8 mouse cellular contexts compared by ENCODE assay signal in genomic region chr5:113844721-113845120, GRCm38 (mm10). TPM values are rescaled to one million over a fixed set of nuclear protein-coding genes. Genes with fewer than 3 reads are reported as not detected.
DNase-seq lines count a peak whose midpoint lies in the region; ATAC-seq and TF ChIP-seq lines count a peak whose summit lies in the region.

No protein-coding gene starts in this region.

- H3K4me2 ChIP-seq in kidney, embryonic 16.5 days (replicated peaks; ENCODE audit: low read depth, low read length): no peak overlapping the region
- no peak overlapping the region for H3K4me2 ChIP-seq in forebrain, embryonic 13.5 days
- H3K4me2 ChIP-seq in kidney, embryonic 14.5 days (replicated peaks; ENCODE audit: low read depth, low read length): no peak overlapping the region
- H3K4me2 ChIP-seq in liver, postnatal 0 days (ENCODE audit: low read depth, low read length): no peak overlapping the region

- H3K9ac ChIP-seq in kidney, embryonic 16.5 days (replicated peaks; ENCODE audit: low read length): no peak overlapping the region
- no peak overlapping the region for H3K9ac ChIP-seq in forebrain, embryonic 13.5 days
- H3K9ac ChIP-seq in kidney, embryonic 14.5 days (ENCODE audit: low read depth, low read length): no peak overlapping the region
- H3K9ac ChIP-seq in liver, postnatal 0 days (replicated peaks): no peak overlapping the region

- no peak for ATAC-seq in kidney, embryonic 16.5 days (ENCODE audit: low FRiP score, low TSS enrichment)
- 0 out of 2 replicates have a peak, but pooled peaks have one; percentile 51 for ATAC-seq in forebrain, embryonic 13.5 days
- ATAC-seq in kidney, embryonic 14.5 days (ENCODE audit: low FRiP score, low TSS enrichment): 0 out of 2 replicates have a peak, but pooled peaks have one; percentile 25
- ATAC-seq in liver, postnatal 0 days: peak; percentile 32; the same call in 1 of the 2 replicates

- H3K9me3 ChIP-seq in kidney, embryonic 16.5 days (ENCODE audit: low read length): no peaks in the 10 kb centered on the region
- H3K9me3 ChIP-seq in forebrain, embryonic 13.5 days (replicated peaks): no peaks in the 10 kb centered on the region
- no peaks in the 10 kb centered on the region for H3K9me3 ChIP-seq in kidney, embryonic 14.5 days (ENCODE audit: control insufficient read depth, low read length)
- H3K9me3 ChIP-seq in liver, postnatal 0 days (ENCODE audit: low read length): no peaks in the 10 kb centered on the region

- peak; percentile 39 for DNase-seq in kidney, adult 9 months
- peak; percentile 37 for DNase-seq in adrenal gland, adult 8-10 months
- DNase-seq in liver, postnatal 0 days: peak; percentile 79
- peak; percentile 64 for DNase-seq in retina, postnatal 1 day
- peak; percentile 75 for DNase-seq in urinary bladder, postnatal 14 days (ENCODE audit: low spot score)

- no peaks in the 10 kb centered on the region for H3K4me1 ChIP-seq in kidney, embryonic 16.5 days (ENCODE audit: insufficient read depth, low read length)
- H3K4me1 ChIP-seq in forebrain, embryonic 13.5 days: no peaks in the 10 kb centered on the region
- H3K4me1 ChIP-seq in kidney, embryonic 14.5 days (ENCODE audit: control insufficient read depth, insufficient read depth, low read length): no peaks in the 10 kb centered on the region
- H3K4me1 ChIP-seq in liver, postnatal 0 days (ENCODE audit: insufficient read depth): peaks cover 4% of the 10 kb centered on the region; the same call in 1 of the 2 replicates

- peaks cover 59% of the 10 kb centered on the region for H3K36me3 ChIP-seq in kidney, embryonic 16.5 days (ENCODE audit: insufficient read depth, low read length)
- peaks cover 87% of the 10 kb centered on the region for H3K36me3 ChIP-seq in forebrain, embryonic 13.5 days (ENCODE audit: poor library complexity, severe bottlenecking)
- H3K36me3 ChIP-seq in kidney, embryonic 14.5 days (ENCODE audit: control insufficient read depth, insufficient read depth, low read length): peaks cover 61% of the 10 kb centered on the region
- H3K36me3 ChIP-seq in liver, postnatal 0 days (replicated peaks; ENCODE audit: insufficient read depth, low read length): peaks cover 48% of the 10 kb centered on the region

- TF ChIP-seq CTCF in liver, postnatal 0 days (IDR thresholded peaks at IDR 0.05; ENCODE audit: low read depth): peak; percentile 87

- no peaks in the 10 kb centered on the region for H3K27me3 ChIP-seq in kidney, embryonic 16.5 days (ENCODE audit: insufficient read depth, low read length)
- H3K27me3 ChIP-seq in forebrain, embryonic 13.5 days: no peaks in the 10 kb centered on the region
- H3K27me3 ChIP-seq in kidney, embryonic 14.5 days (ENCODE audit: control insufficient read depth, insufficient read depth, low read length): no peaks in the 10 kb centered on the region
- no peaks in the 10 kb centered on the region for H3K27me3 ChIP-seq in liver, postnatal 0 days (ENCODE audit: insufficient read depth, low read length)

- no peak overlapping the region for H3K4me3 ChIP-seq in kidney, embryonic 16.5 days (ENCODE audit: low read length)
- H3K4me3 ChIP-seq in forebrain, embryonic 13.5 days: no peak overlapping the region
- H3K4me3 ChIP-seq in kidney, embryonic 14.5 days (ENCODE audit: low read length): no peak overlapping the region
- no peak overlapping the region for H3K4me3 ChIP-seq in liver, postnatal 0 days (ENCODE audit: low read depth, low read length)

- TF ChIP-seq EP300 in liver, postnatal 0 days (IDR thresholded peaks at IDR 0.05; ENCODE audit: low read depth): no peak

- H3K27ac ChIP-seq in kidney, embryonic 16.5 days (ENCODE audit: low read length): no peak overlapping the region
- peak overlapping the region; percentile 44; the same call in 1 of the 2 replicates for H3K27ac ChIP-seq in forebrain, embryonic 13.5 days
- H3K27ac ChIP-seq in kidney, embryonic 14.5 days (ENCODE audit: low read depth, low read length): no peak overlapping the region
- no peak overlapping the region for H3K27ac ChIP-seq in liver, postnatal 0 days (ENCODE audit: low read depth)

- 62% methylated on average over 7 of the region's 7 CpGs for WGBS in kidney, embryonic 16.5 days
- WGBS in forebrain, embryonic 13.5 days: 70% methylated on average over 7 of the region's 7 CpGs
- WGBS in kidney, embryonic 14.5 days: 68% methylated on average over 7 of the region's 7 CpGs
- 48% methylated on average over 7 of the region's 7 CpGs for WGBS in liver, postnatal 0 days (ENCODE audit: insufficient replicate concordance)

RNA-seq across cellular contexts. Expression of gene Selplg, which starts 12.3 kb away (rescaled TPM):
- polyA plus RNA-seq in kidney, embryonic 16.5 days (2015; fragmentation: Nextera tagmentation; extraction: Ambion mirVana): 2.4 TPM in 2 replicates
- 1 to 10 TPM; 4.4 to 8.6 (median 5.9) TPM for total RNA-seq in adrenal gland, adult 8-10 months (2022)
- polyA plus RNA-seq in forebrain, embryonic 13.5 days (2015; fragmentation: Nextera tagmentation; extraction: Ambion mirVana): 0.40 and 0.62 TPM in 2 replicates
- 1.2 and 1.4 TPM in 2 replicates for polyA plus RNA-seq in kidney, embryonic 14.5 days (2014; fragmentation: Nextera tagmentation; extraction: Ambion mirVana)
- 18.9 and 21.5 TPM in 2 replicates for polyA plus RNA-seq in liver, postnatal 0 days (2015; fragmentation: Nextera tagmentation; extraction: Ambion mirVana)

RNA-seq across cellular contexts. Expression of gene Tmem119, which starts 44.4 kb away (rescaled TPM):
- polyA plus RNA-seq in kidney, embryonic 16.5 days (2015; fragmentation: Nextera tagmentation; extraction: Ambion mirVana): 46.1 and 51.7 TPM in 2 replicates
- total RNA-seq in adrenal gland, adult 8-10 months (2022): 10 to 100 TPM in 2 of 4 experiments, 1 to 10 TPM in 2; 9.1 to 14.2 (median 11.2) TPM
- 3.4 and 4.4 TPM in 2 replicates for polyA plus RNA-seq in forebrain, embryonic 13.5 days (2015; fragmentation: Nextera tagmentation; extraction: Ambion mirVana)
- 17.6 and 24.8 TPM in 2 replicates for polyA plus RNA-seq in kidney, embryonic 14.5 days (2014; fragmentation: Nextera tagmentation; extraction: Ambion mirVana)
- polyA plus RNA-seq in liver, postnatal 0 days (2015; fragmentation: Nextera tagmentation; extraction: Ambion mirVana): 3.2 and 3.4 TPM in 2 replicates
